8 mouse cellular contexts compared by ENCODE assay signal in the genomic region with DNA sequence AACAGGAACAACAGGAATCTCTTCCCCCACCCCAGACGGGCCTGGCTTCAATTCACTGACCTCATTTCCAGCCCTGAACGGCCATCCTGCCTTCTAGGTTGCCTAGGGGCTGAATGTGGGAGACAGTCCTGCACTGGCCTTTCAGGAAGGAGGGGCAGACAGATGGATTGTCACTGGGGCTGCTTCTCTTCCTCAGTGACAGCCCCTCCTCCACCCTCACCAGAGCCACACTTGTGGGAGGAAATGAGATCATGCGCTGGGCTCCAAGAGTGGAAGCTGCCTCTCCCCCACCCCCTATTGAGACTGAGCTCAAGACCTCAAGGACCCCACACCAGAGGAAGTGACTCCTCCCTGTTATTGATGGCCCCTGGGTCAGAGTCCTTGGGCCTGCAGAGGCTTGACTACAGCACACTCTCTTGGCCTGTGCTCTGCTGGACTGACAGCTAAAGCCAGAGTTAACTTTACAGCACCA. TPM values are rescaled to one million over a fixed set of nuclear protein-coding genes. Genes with fewer than 3 reads are reported as not detected.
DNase-seq lines count a peak whose midpoint lies in the region; ATAC-seq and TF ChIP-seq lines count a peak whose summit lies in the region.

No protein-coding gene starts in this region.

- H3K27ac ChIP-seq in hindbrain, postnatal 0 days = peak overlapping the region; percentile 49

- TF ChIP-seq CTCF in brain, embryonic 14.5 days (IDR thresholded peaks at IDR 0.05; ENCODE audit: borderline replicate concordance, extremely low read depth, insufficient read depth, insufficient read length) = no peak
- no peak for TF ChIP-seq CTCF in hindbrain, postnatal 0 days (IDR thresholded peaks at IDR 0.05; ENCODE audit: low read depth)

- no peak for TF ChIP-seq POLR2A in brain, embryonic 14.5 days (IDR thresholded peaks at IDR 0.05; ENCODE audit: borderline replicate concordance, extremely low read depth, insufficient read depth, insufficient read length, poor library complexity, severe bottlenecking)

- H3K9ac ChIP-seq in hindbrain, postnatal 0 days (replicated peaks; ENCODE audit: low read length) = no peak overlapping the region

- H3K9me3 ChIP-seq in hindbrain, postnatal 0 days (ENCODE audit: low read length) = no peaks in the 10 kb centered on the region

- H3K27me3 ChIP-seq in hindbrain, postnatal 0 days (ENCODE audit: insufficient read depth, low read length) = no peaks in the 10 kb centered on the region

- peaks cover 29% of the 10 kb centered on the region; the same call in 1 of the 2 replicates for H3K36me3 ChIP-seq in hindbrain, postnatal 0 days (ENCODE audit: insufficient read depth, low read length)

- H3K4me2 ChIP-seq in hindbrain, postnatal 0 days (ENCODE audit: low read depth, low read length) = no peak overlapping the region

- peak; percentile 61 for DNase-seq in T-cell, adult 2 months (ENCODE audit: low spot score)
- peak; percentile 44 for DNase-seq in brain, embryonic 14.5 days (ENCODE audit: low read depth)
- DNase-seq in gastrocnemius, postnatal 14 days = peak; percentile 58
- DNase-seq in hindbrain, postnatal 0 days (ENCODE audit: low spot score) = peak; percentile 34
- peak; percentile 21 to 71 for DNase-seq in left cerebral cortex, adult 8-10 months (ENCODE audit: low spot score in 2 of 2)
- DNase-seq in lung, postnatal 4 days = peak; percentile 84 to 92
- DNase-seq in right cerebral cortex, postnatal 36 days (ENCODE audit: low spot score in 2 of 2) = peak; percentile 52 to 75
- DNase-seq in urinary bladder, postnatal 10 days (ENCODE audit: low spot score) = no peak

- H3K4me1 ChIP-seq in hindbrain, postnatal 0 days (ENCODE audit: insufficient read depth, low read length) = no peaks in the 10 kb centered on the region; the same call in 1 of the 2 replicates

- H3K4me3 ChIP-seq in hindbrain, postnatal 0 days (ENCODE audit: low read length) = no peak overlapping the region

- WGBS in hindbrain, postnatal 0 days = 38% methylated on average over 3 of the region's 3 CpGs

- ATAC-seq in hindbrain, postnatal 0 days = peak; percentile 72; the same call in 1 of the 2 replicates

- intact Hi-C loops in gastrocnemius, postnatal 14 days (cut with DNase I; ENCODE audit: low total_unique reads) = no loop called here

RNA-seq across cellular contexts. Expression of a gene that starts 30.1 kb away (rescaled TPM):
- 35.9 and 42.3 TPM in 2 replicates for polyA plus RNA-seq in brain, embryonic 14.5 days (2012; rRNA removed)
- total RNA-seq in gastrocnemius, postnatal 14 days (2021) = 10 to 100 TPM; 20.5 to 21.2 TPM
- total RNA-seq in hindbrain, postnatal 0 days (2014; rRNA removed) = 48.2 and 51.2 TPM in 2 replicates
- polyA plus RNA-seq in hindbrain, postnatal 0 days (2015; fragmentation: Nextera tagmentation; extraction: Ambion mirVana) = 23.3 and 25.1 TPM in 2 replicates
- total RNA-seq in left cerebral cortex, adult 8-10 months (2022) = 10 to 100 TPM; 40.2 to 45.5 (median 43.1) TPM

RNA-seq across cellular contexts. Expression of a gene that starts 49.6 kb away (rescaled TPM):
- polyA plus RNA-seq in brain, embryonic 14.5 days (2012; rRNA removed) = 8.7 and 9.9 TPM in 2 replicates
- total RNA-seq in gastrocnemius, postnatal 14 days (2021) = 1 to 10 TPM; 5.1 to 6.6 TPM
- 9.2 and 11.9 TPM in 2 replicates for total RNA-seq in hindbrain, postnatal 0 days (2014; rRNA removed)
- 10.2 and 10.8 TPM in 2 replicates for polyA plus RNA-seq in hindbrain, postnatal 0 days (2015; fragmentation: Nextera tagmentation; extraction: Ambion mirVana)
- total RNA-seq in left cerebral cortex, adult 8-10 months (2022) = 10 to 100 TPM; 16.5 to 21.5 (median 16.8) TPM

RNA-seq across cellular contexts. Expression of a gene that starts 51.4 kb away (rescaled TPM):
- 8.6 TPM in 2 replicates for polyA plus RNA-seq in brain, embryonic 14.5 days (2012; rRNA removed)
- total RNA-seq in gastrocnemius, postnatal 14 days (2021) = 1 to 10 TPM in 1 of 2 experiments, under 1 TPM in 1; 0.93 to 1.3 TPM
- 6.3 and 8.4 TPM in 2 replicates for total RNA-seq in hindbrain, postnatal 0 days (2014; rRNA removed)
- polyA plus RNA-seq in hindbrain, postnatal 0 days (2015; fragmentation: Nextera tagmentation; extraction: Ambion mirVana) = 1.6 TPM in 2 replicates
- 10 to 100 TPM in 1 of 4 experiments, 1 to 10 TPM in 3; 8.8 to 10.1 (median 8.9) TPM for total RNA-seq in left cerebral cortex, adult 8-10 months (2022)
